Mouse (Mus musculus) mouse trophoblast stem cell (cell line): Measurements from ENCODE around the gene Stk11ip.

Source experiments
- in situ Hi-C, 2 experiments: fragments of 300-500 bp; cut with MseI, MboI; formaldehyde crosslinking; loops; 2 replicates in 1 of 2; 3 replicates in 1 of 2; pipeline ENCODE4 v1.15.1; 2025

The Stk11ip gene

DNA sequence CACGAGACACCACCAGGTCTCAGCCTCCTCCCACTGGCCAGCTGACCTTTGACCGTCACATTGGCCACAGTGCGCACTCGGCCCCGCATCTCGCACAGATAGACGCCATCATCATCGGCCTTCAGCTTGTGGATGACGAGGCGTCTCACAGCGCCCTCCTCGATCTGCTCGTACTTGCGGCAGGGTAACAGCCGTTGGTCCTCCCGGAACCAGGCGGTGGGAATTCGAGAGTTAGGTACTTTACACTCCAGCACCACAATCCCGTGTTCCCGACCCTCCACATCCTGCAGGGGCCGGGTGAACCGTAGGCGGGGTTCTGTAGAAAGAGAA, 17.7 kb upstream of the Stk11ip start:
- in situ Hi-C loops: no loop called here

DNA sequence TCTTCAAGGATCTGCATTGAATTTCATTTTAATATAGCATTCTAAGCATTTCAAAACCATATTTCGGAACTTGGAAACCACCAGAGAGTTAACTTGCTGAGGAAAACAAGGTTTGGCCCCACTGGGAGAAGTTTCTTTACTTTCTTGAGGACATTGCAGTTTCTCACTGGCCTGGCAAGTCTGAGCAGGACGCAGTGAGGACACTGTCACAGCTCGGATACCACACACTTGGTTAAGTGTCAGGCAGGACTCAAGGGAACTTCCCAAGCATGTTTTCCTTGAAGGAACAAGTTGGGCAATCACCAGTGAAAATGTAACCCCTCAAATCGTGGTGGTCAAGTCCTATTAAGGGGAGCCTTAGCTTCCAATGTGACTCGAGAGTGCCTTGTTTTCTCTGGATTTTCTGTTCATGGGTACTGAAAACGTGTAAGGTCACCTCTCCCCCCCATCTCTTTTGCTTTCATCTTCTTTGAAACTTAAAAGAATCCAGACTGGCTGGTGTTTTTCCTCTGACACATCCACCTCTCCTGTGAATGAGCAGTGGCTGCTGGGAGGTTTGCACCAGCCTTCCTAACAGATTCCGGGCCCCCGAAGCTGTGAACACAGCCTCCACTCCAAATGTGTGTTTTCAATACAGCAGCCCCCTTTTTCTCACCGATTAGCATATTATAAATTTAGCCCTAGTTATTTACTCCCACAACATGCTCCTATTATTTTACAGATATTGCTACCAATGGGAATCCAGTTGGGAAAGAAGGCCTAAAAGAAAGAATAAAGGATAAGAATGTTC, 16.9 kb upstream of the Stk11ip start:
- in situ Hi-C loops: no loop called here

DNA sequence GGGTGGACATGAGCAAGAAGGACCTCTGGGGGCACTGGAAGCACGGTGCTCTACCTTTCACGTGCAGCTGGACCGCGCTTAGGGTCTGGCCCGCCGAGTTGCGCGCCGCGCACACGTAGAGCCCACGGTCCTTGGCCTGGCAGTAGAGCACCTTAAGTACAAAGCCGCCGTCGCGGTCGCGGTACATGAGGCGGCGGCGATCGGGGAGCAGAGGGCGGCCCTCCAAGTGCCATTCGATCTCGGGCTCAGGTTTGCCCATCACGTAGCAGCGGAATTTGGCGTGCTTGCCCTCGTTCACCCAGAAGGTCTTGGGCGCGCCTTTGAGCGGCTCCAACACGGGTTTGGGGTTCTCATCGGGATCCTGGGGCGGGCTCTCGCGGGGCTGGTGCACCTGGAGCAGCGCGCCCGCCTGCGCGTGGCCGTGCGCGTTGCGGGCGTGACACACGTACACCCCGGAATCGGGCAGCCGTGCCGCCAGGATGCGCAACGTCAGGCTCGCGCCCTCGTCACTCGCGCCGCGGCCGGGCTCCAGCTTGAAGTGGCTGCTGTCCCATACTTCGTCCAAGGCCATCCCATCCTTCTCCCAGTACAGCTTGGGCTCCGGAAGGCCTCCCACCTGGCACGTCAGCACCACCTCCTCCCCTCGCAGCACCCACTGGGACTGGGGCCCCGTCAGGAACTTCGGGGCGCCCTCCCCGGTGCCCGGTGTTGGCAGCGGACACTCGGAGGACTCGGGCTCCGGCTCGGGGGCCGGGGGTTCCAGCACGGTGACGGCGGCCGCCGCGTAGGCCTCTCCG, 16.0 kb upstream of the Stk11ip start:
- in situ Hi-C loops: no loop called here

DNA sequence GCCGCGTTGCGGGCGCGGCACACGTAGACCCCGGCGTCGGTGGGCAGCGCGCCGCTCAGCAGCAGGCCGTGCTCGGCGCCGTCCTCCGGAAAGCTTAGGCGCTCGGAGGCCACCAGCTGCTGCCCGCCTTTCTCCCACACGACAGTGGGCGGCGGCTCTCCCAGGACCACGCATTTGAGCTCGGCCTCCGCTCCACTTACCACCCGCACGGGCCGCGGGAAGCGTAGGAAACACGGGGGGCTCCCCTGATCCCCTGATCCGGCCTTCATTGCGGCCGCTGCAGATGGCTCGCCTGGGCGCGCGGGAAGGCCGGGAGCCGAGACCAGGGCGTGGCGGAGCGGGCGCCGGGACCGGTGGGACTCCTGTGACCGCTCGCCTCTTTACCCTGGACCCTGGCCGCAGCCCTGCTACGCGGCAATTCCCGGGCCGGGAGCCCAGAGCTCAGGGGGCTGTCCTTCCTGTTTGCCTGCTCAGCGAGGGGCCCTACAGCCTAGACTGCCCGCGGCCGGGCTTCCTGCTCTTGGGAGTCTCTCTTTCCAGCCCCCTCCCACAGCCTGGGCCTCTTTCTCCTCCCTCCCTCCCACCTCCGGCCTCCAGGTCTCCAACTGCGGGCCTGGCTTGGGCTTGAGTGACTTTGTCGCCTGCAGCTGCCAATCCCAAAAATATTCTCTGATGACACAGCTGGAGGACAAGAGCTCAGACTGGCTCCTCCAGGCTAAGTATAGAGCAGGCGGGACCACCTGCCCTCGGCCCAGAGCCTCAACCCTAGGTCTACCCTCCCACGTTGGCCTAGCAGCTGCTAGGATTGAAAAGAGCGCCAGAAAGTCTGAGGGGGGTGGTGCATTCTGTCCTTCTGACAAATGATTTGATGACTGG, 15.1 kb upstream of the Stk11ip start, which contains the start of gene Obsl1:
Obsl1 (minus strand) TSS at position 497 of the 876 bp plus-strand sequence.
- in situ Hi-C loops: no loop called here

DNA sequence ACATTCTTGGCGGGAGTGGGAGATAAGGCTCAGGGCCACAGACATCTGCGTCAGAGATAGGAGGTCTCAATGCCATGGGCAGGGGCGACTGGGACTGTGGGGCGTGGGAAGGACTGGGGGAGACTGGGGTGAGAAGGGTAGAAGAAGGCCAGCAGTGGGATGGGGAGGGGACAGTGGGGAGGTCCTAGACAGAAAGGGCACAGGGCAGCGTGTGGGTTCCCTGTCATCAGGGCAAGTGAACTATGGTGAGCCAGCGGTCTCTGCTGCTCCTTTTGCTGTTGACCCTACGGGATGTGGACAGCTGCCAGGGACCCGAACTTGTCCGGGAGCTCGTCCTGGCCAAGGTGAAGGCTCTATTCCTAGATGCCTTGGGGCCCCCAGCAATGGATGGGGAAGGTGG, 14.3 kb upstream of the Stk11ip start, which contains the start of gene Inha:
Inha (plus strand) TSS at position 72 of the 400 bp plus-strand sequence.
- in situ Hi-C loops: no loop called here

DNA sequence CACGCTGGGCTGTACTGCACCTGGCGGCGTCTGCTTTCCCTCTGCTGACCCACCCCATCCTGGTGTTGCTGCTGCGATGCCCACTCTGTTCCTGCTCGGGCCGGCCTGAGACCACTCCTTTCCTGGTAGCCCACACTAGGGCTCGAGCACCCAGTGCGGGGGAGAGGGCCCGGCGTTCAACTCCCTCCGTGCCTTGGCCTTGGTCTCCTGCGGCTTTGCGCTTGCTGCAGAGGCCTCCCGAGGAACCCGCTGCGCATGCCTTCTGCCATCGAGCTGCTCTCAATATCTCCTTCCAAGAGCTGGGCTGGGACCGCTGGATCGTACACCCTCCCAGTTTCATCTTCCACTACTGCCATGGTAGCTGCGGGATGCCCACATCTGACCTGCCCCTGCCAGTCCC, 11.7 kb upstream of the Stk11ip start:
- in situ Hi-C loops: no loop called here

DNA sequence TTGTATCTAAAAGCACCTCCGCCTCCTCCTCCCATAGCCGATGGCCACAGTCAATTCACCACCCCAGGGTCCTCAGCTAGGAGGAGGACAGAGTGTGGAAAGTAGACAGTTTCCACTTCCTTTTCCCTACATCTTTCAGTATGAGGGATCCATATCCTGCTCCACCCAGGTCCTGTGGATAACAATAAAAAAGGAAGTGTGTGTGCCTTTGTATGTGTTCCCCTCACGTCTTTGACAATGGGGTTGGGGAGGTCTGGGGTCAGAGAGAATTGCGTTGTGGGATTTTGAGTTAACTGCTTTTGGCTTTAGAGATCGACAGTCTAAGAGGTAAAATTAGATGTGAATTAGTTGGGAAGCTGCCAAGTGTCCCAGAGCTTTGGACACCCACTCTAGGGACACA, 11.2 kb upstream of the Stk11ip start:
- in situ Hi-C loops: no loop called here

DNA sequence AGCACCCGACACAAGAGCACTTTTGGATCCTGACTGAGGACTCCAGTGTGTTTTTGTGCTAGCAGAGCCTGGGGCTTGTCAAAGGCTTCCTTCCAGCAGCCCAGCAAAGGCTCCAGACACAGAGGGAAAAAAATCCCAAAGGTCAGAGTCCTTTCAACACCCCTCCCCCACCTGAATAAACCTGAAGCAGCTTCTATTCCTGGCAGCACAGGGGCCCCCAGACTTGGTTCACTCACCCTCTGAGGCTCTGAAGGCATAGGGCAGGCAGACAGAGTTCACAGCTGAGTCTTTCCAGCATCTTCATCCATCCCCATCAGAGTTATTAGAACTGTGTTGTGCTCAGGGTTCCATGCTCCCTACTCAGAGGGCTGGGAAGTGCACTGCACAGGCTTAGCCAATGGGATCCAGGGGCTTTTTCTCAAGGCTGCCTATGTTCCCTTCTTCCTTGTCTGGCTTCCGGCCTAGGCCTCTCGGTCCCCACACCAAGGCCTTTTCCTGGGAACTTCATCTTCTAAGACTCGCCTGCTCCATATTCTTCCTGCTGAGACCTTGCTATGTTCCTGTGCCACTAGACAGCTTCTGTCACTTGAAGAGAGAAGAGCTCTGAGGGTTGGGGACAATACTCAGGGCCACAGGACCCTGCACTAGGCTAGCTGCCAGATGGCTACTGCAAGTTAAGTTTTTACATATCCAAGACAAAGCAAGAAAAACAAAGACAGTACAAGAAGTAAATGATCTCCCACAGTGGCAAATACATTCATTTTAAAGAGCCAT, 9.7 kb upstream of the Stk11ip start:
- in situ Hi-C loops: no loop called here

DNA sequence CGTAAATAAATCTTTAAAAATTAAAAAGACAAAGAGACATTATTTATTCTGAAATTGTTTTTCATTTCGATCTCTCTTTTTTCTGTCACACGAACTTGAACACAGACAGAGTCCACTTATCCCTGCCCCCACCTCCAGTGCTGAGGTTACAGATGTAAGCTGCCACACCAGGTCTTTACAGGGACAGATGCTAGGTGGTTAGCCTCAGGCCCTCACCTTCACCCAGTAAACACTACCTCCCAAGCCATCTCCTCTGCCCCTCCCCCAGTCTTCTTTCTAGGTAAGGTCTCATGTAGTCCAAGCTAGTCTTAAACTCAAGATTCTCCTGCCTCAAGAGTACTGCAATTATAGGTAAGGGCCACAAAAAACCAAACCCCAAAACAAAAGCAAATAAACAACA, 8.8 kb upstream of the Stk11ip start:
- in situ Hi-C loops: no loop called here

DNA sequence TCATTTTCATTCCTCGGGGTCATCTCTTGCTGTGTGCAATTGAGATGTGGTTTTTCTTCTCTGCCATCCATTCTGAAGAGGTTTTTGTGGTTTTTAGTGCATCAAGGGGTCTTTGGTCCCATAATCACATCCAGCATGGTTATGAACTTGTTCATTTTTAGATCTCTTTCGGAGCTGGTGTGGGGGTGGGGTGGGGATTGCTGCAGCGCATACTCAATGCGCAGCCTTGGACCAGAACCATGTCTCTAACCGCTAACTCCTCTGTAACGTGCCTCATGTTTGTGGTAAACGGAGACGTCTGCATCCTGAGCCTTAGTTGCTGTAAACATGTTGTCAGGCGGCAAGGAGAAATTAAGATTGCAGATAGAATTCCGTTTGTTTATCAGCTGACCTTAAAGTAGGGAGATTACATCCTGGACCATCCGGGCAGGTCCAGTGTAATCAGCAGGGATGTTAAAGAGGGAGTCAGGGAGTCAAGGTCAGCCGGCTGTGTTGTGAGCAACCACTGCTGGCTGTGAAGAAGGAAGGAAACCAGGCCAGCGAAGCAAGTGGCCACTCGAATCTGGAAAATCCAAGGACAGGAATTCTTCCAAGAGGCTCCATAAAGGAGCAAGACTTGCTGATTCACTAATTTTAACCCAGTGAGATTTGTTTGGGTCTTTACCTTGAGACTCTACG, 4.5 kb upstream of the Stk11ip start:
- in situ Hi-C loops: no loop called here

DNA sequence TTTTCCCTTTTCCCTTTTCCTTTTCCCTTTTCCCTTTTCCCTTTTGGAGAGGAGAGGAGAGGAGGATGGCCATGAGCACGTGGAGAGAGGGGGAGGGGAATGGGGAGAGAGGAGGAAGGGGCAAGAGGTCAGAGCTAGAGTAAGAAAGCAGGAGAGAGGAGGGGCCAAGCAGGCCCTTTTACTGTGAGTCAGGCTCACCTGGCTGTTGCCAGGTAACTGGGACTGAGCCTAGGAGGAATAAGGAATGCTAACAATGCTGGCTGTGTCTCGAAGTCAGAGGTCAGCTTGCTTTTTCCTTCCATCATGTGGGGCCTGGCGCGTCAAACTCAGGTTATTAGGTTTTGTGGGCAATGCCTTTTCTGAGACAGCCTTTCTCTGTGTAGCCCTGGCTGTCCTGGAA, 3.3 kb upstream of the Stk11ip start:
- in situ Hi-C loops: no loop called here

DNA sequence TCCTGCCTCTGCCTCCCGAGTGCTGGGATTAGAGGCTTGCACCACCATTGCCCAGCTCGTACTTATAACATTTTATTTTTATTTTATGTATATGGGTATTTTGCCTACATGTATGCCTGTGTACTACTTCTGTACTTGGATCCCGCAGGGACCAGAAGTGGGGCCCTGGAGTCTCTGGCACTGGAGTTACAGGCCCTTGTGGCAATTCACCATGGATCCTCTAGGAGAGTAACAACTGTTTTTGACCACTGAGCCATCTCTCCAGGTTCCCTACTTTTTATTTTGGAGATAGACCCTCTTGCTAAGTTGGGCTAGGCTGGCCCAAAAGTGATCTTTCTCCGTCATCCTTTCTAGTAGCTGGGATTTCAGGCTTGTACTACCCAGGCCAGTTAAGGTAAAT, 2.9 kb upstream of the Stk11ip start:
- in situ Hi-C loops: no loop called here

DNA sequence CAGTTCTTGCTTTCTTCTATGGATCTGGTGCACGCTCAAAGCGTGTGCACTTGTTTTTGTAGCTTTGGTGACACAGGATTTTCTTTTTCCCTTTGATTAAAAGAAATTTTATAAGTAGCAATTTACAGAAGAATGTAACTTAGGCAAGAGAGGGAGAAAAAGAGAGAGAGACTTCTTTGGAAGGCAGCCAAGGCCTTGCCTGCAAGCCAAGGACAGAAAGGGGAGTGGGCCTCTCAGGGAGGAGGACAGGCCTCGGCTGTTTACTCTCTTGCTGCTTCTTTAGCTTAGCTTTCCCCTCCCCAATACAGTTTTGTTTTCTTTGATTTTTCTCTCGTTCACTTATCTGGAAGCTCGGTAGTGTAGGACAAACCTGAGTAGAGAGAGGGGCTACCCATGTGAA, 1.8 kb upstream of the Stk11ip start:
- in situ Hi-C loops: no loop called here

DNA sequence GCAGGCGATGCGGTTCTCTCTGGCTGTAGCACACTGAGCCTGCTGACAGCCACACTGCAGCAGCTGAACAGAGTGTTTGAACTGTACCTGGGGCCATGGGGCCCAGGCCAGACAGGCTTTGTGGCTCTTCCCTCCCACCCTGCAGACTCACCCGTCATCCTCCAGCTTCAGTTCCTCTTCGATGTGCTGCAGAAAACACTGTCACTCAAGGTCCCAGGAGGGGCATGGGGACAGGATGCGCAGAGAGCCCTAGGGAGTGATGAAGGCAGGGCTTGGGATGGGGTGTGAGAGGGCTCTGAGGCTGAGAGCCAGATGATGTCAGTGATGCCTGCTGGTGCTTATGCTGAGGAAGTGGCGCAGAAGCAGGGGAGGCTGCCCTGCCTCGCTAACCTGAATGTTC, 3.4 kb downstream of the Stk11ip start:
- in situ Hi-C loops: no loop called here

DNA sequence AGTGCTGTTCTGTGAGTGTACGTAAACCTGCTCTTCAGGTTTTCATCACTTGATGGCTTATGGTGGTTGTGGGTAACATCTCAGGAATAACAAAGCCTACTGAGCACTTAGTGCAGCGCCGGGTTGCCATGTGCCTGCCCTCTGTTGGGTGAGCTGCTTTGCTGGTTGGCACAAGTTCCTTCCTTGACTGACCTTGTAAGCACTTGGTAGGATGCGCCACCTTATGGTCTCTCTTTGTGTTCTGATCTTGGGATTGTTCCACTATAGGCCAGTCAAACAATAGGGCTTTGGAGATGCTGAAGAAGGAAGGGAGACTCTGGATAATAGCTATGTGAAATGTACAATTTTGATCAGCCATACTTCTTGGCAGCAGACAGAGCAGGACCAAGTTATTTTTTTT, 9.2 kb downstream of the Stk11ip start:
- in situ Hi-C loops: no loop called here

DNA sequence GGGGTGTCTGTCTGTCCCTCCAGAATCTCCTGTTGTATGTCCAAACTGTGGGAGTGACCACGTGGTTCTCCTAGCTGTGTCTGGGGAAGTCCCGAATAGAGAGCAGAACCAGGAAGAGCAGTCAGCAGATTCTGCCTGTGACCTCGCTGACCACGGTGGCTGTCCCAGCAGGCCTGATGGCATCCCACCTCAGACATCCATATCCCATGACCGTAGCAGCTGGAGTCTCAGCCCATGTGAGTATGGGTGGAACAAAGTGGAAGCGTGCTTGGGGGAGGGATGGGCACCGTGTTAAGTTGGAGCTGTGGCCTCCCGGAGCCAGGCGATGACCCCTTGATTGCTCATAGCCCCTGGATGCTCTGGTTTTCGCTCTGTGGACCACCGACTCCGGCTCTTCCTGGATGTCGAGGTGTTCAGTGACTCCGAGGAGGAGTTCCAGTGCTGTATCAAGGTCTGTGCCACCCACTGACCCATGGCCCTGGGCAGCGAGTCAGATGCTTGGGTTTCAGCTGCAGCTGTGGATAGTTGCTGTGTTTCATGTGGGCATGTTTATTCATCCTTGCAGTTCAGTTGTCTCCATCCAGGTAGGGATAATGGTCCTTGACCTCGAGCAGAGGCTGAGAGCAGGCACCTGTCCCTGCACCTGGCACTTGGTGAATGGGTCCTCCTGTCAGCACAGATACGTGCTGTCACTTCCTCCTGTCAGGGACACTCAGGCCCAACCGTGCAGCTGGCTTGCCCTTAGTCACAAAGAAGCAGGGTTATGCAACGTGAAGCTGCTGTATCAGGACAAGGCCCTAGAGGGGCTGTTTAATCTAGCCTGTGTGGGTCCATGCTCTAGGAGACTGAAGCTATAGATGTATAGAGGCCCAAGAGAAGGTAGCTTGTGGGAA, 11.2 kb downstream of the Stk11ip start:
- in situ Hi-C loops: no loop called here

DNA sequence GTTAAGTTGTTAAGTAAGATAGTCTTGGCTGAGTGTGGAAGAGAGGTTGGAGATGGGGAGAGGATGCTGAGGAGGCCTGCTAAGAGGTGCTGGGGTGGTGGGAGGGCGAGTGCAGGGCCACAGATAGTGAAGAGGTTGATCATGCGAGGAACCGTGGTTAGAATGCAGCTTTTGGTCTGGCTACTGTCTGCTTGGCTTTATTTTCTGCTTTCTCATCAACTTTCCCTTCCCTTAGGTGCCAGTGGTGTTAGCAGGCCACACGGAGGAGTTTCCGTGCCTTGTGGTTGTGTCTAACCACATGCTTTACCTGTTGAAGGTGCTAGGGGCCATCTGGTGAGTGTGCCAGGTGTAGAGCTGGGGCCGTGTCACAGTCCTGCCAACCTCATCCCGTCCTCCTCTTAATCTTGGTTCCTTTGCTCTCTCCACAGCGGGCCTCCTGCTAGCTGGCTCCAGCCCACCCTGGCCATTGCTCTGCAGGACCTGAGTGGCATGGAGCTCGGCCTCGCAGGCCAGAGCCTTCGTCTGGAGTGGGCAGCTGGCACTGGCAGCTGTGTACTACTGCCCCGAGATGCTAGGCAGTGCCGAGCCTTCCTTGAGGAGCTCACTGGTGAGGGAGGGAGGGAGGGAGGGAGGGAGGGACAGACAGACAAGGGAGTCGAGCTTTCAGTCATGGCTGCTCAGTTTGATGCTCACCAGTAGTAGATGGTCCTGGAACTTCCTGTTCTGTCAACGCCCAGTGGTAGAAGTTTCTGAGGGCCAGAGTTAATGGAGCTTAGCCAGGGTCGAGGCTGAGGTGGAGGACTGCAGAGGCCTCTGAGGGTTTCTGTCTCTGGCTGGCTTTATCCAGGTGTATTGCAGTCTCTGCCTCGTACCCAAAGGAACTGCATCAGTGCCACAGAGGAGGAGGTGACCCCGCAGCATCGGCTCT, 12.3 kb downstream of the Stk11ip start:
- in situ Hi-C loops: no loop called here

DNA sequence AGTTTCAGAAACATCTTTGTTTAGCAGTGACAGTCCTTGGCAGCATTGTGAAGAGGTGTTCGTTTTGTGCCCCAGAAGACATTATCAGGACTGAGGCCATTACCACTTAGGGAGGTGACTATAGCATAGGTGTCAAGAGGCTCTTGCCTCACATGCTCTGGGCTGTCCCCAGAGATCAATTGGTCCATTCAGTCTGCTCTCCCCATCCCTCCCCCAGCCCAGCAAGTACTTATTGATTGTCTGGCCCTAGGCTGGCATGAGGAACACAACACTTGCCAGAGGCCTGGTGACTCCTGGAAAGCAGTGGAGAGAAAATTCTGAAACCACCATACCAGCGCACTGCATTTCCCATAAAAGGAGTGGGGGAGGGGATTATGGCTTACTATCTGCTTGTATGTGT, 16.3 kb downstream of the Stk11ip start:
- in situ Hi-C loops: no loop called here
